Mouse (Mus musculus) A20 (cell line): ENCODE measurements around the gene Efna2.

Experiments
- DNase-seq: peaks from one replicate; pipeline ENCODE4 v3.0.0-alpha.2; 2011; ENCODE audit warnings: low read depth, low spot score

Gene Efna2

DNA sequence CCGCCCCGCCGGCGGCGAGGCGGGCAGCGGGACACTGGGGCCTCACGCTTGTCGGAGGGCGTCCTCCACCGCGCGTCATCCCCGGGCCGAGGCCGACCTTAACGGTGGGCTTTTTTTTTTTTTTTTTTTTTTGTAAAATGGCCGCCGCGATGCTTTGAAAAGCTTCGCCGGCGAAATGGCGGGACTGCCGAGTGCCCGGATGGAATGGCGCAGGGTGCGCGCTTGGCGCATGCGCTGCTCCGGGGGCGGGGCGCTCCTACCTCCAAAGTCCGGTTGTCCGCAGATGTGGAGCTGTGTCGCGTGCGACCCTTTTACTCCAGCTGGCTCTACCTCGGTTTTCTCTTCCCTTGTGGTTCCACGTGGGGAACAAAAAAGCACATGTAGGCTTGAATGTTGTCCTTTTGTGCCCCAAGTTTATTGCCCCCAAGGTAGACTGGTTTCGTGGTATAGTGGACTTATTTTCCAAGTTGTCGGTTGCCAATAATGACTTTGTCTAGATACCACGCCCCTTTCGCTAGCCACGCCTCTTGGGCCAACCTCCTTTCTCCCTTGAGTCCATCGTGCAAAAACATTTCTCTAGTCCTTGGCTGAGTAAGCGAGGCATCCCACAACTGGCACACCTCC lies 11.1 kb upstream of the Efna2 start:
- DNase-seq: peak; percentile 97

DNA sequence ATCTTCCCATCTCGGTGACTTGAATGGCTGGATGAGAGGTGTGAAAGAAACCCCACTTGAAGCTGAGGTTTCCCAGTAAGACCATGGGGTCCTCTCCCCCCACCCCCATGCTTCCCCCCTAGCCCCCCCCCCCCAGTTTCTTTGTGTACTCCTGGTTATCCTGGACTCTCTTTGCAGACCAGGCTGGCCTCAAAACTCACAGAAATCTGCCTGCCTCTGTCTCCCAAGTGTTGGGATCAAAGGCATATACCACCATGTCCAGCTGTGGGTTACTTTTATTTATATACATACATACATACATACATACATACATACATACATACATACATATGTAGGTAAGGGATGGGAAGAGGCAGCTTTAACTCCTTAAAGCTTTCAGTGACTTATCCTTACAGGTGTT lies 10.2 kb upstream of the Efna2 start:
- no peak for DNase-seq

DNA sequence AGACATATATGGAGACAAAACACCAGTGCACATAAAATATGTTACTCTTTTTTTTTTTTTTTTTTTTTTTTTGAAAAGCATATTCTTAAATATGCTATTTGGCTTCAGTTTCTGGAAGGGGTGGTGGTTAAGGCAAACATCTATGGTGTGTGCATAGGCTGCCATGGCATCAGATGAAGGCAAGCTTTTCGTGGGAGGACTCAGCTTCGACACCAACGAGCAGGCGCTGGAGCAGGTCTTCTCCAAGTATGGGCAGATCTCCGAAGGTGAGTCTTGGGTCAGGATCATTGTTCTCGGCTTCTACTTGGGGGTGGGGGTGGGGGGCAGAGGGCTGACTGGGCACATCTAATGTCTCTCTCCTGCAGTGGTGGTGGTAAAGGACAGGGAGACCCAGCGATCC lies 9.6 kb upstream of the Efna2 start:
- no peak for DNase-seq

DNA sequence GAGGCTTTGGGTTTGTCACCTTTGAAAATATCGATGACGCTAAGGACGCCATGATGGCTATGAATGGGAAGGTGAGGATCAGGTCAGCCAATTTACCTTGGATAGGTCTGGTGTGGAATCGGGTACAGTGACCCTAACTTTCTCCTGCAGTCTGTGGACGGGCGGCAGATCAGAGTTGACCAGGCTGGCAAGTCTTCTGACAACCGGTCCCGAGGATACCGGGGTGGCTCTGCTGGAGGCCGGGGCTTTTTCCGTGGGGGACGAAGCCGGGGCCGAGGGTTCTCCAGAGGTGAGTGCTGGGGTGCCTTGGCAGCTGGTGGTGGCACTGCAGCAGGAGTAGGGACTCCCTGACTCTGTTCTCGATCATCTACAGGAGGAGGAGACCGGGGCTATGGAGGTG lies 9.2 kb upstream of the Efna2 start:
- DNase-seq: no peak

DNA sequence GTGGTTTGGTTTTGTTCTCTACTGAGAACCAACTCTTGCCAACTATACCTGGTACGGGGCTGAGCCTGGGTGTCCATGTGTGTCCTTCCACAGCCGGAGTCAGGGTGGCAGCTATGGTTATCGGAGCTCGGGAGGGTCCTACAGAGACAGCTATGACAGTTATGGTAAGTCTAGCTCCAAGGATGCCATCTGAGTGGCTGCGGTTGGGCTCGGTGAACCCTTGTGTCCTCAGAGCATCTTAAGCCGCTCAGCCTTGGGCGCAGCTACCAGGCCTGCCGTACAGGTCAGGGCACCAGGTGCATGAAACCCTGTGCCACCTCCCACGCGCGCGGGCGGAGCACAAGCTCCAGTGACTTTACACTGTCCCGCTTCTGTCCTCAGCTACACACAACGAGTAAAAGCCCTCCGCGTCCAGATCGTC lies 8.7 kb upstream of the Efna2 start:
- no peak for DNase-seq

DNA sequence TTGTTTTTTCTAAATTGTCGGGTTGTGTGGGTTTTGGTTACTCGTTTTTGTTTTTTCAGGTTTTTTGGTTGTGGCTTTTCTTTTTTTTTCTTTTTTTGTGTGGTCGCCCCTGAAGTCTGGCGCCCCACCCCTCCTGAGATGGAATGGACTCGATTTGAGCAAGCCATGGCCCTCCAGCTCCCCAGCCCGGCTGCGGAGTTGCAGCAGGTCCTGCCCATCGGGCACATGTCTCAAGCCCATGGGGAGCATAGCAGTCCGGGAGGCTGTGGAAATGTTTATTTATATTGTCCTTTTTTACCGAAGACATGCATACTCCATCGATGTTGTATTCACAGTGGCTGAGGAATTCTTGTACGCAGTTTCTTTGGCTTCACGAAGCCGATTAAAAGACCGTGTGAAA lies 8.0 kb upstream of the Efna2 start:
- DNase-seq: no peak

GRCm38 (mm10) chr10:80171760-80172526 lies 7.3 kb upstream of the Efna2 start:
- DNase-seq: no peak

DNA sequence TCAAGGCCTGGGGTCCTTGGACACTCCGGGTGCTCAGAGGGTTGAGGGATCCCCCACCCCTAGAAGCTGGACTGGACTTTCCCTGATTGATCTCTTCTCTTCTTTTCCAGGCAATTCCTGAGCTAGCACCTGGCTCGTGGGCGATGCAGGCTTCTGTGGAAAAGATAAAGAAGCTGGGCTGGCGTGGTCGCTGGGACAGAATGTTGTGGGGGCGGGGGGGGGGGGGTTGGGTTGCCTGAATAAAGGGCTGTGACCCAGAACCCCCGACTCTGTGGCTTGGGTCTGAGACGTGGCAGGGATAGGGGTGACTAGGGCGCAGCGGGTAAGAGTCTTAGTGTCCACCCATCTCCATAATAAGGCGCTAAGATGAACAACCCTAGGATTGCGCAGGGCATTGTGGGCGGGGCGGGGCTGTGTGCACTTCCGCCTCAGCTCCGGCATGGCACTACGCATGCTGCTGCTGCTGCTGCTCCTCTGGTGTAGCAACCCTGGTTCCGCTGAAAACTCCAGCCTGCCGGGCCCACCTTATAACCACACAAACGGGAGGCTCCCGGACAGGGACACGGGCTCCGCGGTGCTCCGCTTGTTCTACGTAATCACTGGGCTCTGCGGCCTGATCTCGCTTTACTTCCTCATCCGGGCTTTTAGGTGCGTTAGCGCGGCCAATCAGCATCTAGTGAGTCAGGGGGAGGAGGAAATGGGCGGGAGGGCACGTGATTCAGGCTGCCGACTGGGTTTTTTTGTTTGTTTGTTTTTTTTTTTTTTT lies 6.6 kb upstream of the Efna2 start, which contains the start of gene 1600002K03Rik:
Gene 1600002K03Rik, plus strand, starts transcription at position 418 of the 766 bp plus-strand sequence.
- DNase-seq: peak; percentile 98

GRCm38 (mm10) chr10:80173358-80173757 lies 5.9 kb upstream of the Efna2 start:
- no peak for DNase-seq

GRCm38 (mm10) chr10:80173955-80174640 lies 5.2 kb upstream of the Efna2 start:
- no peak for DNase-seq

GRCm38 (mm10) chr10:80174705-80175104 lies 4.6 kb upstream of the Efna2 start:
- DNase-seq: peak; percentile 84

DNA sequence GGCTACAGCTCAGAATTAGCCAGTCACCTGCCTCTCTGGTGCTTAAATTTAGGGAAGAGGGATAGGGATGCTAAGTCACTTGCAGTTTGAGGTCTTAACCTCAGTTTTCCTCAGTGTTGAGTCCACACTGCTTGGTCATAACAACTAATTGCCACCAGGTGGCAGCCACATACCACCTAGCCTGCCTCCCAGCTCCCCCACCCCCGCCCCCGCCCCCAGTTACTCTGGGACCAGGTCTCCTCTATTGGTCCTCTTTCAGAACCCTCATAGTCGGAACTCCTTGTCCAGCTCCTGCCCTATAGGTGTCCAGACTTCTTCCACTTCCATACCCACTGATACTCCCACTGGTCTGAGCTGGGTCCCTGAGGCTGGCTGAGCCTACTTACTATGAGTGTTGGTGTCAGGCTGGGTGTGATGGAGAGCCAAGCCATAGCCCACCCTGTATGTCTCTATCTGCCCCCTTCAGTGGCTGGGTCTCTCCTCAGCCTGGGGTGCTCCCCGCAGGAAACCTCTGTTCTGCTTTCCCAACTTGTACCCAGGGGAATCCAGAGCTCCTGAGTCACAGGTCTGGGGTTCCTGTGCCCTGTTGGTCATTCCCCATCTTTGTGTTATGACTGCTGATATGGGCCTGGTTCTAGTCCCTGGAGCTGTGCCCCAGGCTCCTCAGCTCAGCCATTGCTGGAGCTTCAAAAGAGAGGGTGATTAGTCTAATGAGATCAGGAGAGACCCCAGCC lies 3.6 kb upstream of the Efna2 start:
- DNase-seq: peak; percentile 66

GRCm38 (mm10) chr10:80176270-80176834 lies 2.9 kb upstream of the Efna2 start:
- DNase-seq: no peak

- peak; percentile 41 for DNase-seq
Observed at GRCm38 (mm10) chr10:80177441-80178279, 1.6 kb upstream of the Efna2 start.

- DNase-seq: no peak
Observed at GRCm38 (mm10) chr10:80180288-80180687, 1.0 kb downstream of the Efna2 start.

- DNase-seq: no peak
Observed at GRCm38 (mm10) chr10:80180823-80181222, 1.5 kb downstream of the Efna2 start.

DNA sequence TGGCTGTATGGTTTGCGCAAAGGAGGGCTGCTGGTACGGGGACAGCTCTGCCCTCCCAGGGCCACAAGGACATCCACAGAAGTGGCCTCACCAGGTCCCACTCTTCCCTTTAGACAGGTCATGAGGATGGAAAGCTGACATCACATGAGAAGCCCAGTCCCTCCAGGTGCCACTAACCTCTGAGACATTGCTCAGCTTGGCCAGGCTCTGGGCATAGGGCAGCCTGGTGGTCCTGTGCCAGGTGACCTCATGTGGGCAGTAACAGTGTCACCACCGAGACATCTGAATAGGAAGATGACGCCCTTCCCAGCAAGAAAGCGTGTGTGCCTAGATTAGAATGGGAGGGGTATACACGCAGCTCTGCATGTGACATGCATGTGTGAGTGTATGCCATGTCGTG lies 3.3 kb downstream of the Efna2 start:
- no peak for DNase-seq

- no peak for DNase-seq
Observed at GRCm38 (mm10) chr10:80186649-80187048, 7.4 kb downstream of the Efna2 start.

GRCm38 (mm10) chr10:80187739-80188138 lies 8.5 kb downstream of the Efna2 start:
- DNase-seq: no peak

DNA sequence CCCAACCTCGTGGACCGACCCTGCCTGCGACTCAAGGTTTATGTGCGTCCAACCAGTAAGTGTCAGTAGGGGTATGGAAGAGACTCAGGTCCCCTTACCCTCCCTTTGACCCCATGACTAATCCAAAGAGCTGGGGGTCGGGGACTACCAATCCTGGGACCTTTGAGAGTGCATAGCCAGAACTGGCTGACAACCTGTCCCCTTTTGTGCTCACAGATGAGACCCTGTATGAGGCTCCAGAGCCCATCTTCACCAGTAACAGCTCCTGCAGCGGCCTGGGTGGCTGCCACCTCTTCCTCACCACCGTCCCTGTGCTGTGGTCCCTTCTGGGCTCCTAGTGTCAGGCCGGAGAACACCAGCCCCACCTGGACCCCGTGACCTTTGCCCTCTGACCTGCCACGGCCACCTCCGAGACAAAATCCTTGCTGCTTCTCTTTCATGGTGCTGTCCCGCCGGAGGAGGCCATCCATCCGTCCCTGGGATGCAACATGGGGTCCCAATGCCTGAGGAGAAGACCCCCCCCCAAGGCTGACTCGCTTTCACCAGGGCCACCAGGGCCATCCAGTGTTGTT lies 9.3 kb downstream of the Efna2 start:
- DNase-seq: no peak
